Mouse (Mus musculus) testis, adult 2 months (tissue): ENCODE measurements around the gene Golga4. TPM values are rescaled to one million over a fixed set of nuclear protein-coding genes. Genes with fewer than 3 reads are reported as not detected.

Experiments
- H3K27ac ChIP-seq: fragments of 200-500 bp; 2 replicates; pipeline ENCODE4 v1.5.1; 2012; ENCODE audit warnings: low read depth, low read length; ENCODE audit not compliant: control insufficient read depth, insufficient read depth
- H3K27me3 ChIP-seq: fragments of 200-500 bp; 2 replicates; pipeline ENCODE4 v1.6.1; 2012; ENCODE audit warnings: mild to moderate bottlenecking, low read length, moderate library complexity; ENCODE audit not compliant: control insufficient read depth, insufficient read depth
- H3K36me3 ChIP-seq: fragments of 200-500 bp; 2 replicates; pipeline ENCODE4 v1.6.1; 2012; ENCODE audit warnings: mild to moderate bottlenecking, low read length; ENCODE audit not compliant: control insufficient read depth, insufficient read depth
- H3K4me1 ChIP-seq: fragments of 200-500 bp; 2 replicates; pipeline ENCODE4 v1.6.1; 2012; ENCODE audit warnings: low read length; ENCODE audit not compliant: control insufficient read depth, insufficient read depth
- H3K4me3 ChIP-seq: fragments of 200-500 bp; 2 replicates; pipeline ENCODE4 v1.5.1; 2012; ENCODE audit warnings: low read depth, mild to moderate bottlenecking, low read length, moderate library complexity, mixed read lengths; ENCODE audit not compliant: control insufficient read depth
- CTCF ChIP-seq: fragments of 200-500 bp; IDR thresholded peaks from 2 replicates; pipeline ENCODE4 v1.5.1; 2012; ENCODE audit warnings: low read depth, mild to moderate bottlenecking, inconsistent platforms, low read length, moderate library complexity; ENCODE audit not compliant: control insufficient read depth, insufficient read depth, insufficient replicate concordance
- POLR2A ChIP-seq: fragments of 200-500 bp; IDR thresholded peaks from 2 replicates; pipeline ENCODE4 v1.6.1; 2012; ENCODE audit warnings: low read depth, mild to moderate bottlenecking, inconsistent platforms, low read length, moderate library complexity; ENCODE audit not compliant: control insufficient read depth
- polyA plus RNA-seq: library from polyadenylated mRNA; depleted of rRNA; stranded (reverse); fragments of >200 nt; gene quantifications from 2 replicates; pipeline ENCODE4 v1.2.3, GENCODE M21; 2012

Golga4 gene
- polyA plus RNA-seq, 1 experiment, result 41.0 TPM

DNA sequence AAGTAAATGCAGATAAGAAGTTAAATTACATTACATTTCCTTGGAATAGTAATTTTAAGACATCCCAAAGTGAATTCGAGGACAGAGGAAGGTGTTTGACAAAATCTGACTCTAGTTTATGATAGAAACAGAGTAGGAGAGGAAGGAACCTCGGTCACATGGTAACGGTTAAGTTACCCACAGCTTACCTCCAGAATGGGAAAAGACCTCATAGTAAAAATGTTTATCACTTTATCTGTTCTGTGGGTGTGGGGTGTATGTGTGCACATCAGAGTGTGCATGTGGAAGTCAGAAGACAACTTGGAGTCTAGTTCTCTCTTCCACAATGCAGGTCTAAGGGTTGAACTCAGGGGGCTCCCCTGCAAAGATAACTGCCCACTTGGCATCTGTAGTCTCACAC lies 10.1 kb downstream of the Golga4 start:
- peaks cover 8% of the 10 kb centered on the region for H3K4me1 ChIP-seq
- H3K27ac ChIP-seq, result no peak overlapping the region
- H3K36me3 ChIP-seq, result peaks cover 2% of the 10 kb centered on the region
- TF ChIP-seq POLR2A (no peak), CTCF (no peak)
- no peaks in the 10 kb centered on the region for H3K27me3 ChIP-seq
- H3K4me3 ChIP-seq, result no peak overlapping the region

DNA sequence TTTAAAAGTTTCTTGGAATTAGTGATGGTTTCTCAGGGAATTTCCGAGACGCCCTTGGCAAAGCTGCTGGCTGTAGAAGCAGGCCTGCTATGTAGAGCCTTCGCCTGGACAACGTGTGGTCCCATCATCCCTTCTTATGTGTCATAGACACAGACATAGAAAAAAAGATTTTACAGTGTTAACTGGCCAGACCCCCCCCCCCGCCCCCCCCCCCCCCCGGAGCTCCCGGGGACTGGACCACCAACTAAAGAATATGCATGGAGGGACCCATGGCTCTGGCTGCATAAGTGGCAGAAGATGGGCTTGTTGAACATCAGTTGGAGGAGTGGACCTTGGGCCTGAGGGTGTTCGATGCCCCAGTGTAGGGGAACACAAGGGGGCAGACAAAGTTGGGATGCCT lies 11.6 kb downstream of the Golga4 start:
- Histone ChIP-seq H3K27ac (no peak overlapping the region), H3K4me3 (no peak overlapping the region), H3K36me3 (peaks cover 2% of the 10 kb centered on the region), H3K27me3 (no peaks in the 10 kb centered on the region), H3K4me1 (peaks cover 4% of the 10 kb centered on the region; the same call in 1 of the 2 replicates)
- no peak for TF ChIP-seq POLR2A
- no peak for TF ChIP-seq CTCF

DNA sequence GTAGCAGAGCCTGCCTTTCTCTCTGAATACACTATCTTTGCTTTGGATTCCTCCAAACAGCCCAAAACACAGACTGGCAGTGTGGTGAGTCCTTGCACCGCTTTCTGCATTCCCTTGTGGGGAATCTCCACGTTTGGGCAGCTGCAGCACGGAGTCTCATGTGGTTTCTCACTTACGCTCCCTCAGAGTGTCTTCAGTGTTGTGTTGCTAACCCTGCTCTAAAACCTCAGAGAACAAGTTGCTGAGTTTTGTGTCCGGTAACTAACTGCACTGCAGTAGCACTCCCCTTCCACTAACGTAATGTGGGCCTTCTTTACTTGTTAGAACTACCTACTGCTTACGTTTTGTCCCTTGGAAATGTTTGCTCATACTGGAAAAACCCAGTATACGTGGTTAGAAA lies 13.0 kb downstream of the Golga4 start:
- H3K27ac ChIP-seq, result no peak overlapping the region
- H3K4me1 ChIP-seq, result peaks cover 4% of the 10 kb centered on the region; the same call in 1 of the 2 replicates
- peaks cover 2% of the 10 kb centered on the region for H3K36me3 ChIP-seq
- no peak for TF ChIP-seq CTCF
- TF ChIP-seq POLR2A, result no peak
- no peaks in the 10 kb centered on the region for H3K27me3 ChIP-seq
- no peak overlapping the region for H3K4me3 ChIP-seq

DNA sequence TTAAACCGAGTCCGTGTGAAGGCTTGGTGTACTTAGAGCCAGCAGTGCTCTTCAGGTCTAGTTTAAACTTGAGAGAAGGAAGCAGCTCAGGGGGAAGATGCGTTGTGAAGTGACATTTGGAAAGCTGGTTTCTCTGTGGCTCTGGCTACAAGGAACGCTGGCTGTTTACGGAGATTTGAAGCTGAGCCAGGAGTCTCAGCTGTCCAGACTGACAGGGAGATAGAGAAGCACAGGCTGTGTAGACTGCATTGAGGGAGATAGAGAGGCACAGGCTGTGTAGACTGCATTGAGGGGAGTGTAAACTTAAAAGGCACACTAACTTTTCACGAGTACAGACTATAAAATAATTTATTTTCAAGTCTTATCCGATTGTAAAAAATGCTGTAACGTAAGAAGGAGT lies 13.9 kb downstream of the Golga4 start:
- no peaks in the 10 kb centered on the region; the same call in 1 of the 2 replicates for H3K36me3 ChIP-seq
- no peaks in the 10 kb centered on the region for H3K27me3 ChIP-seq
- H3K27ac ChIP-seq, result no peak overlapping the region
- H3K4me3 ChIP-seq, result no peak overlapping the region
- peaks cover 4% of the 10 kb centered on the region; the same call in 1 of the 2 replicates for H3K4me1 ChIP-seq
- TF ChIP-seq POLR2A (no peak), CTCF (no peak)

DNA sequence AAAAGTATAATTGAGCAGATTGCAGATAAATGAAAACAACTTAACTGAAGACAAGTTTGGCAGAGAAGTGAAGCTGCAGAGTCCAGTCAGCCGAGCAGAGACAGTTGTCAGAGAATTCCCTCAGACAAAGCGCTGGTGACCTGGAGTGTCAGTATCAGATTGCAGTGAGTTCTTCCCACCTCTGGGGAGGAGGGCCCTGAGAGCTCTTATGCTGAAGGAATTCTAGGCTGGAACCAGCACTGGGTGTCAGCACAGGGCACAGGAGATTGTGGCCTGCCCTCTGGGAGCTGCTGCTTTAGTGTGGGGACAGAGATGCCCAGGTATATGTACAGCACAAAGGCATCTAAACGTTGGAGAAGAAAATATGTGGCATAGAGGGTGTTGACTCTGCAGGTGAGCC lies 14.8 kb downstream of the Golga4 start:
- Histone ChIP-seq H3K27ac (no peak overlapping the region), H3K4me3 (no peak overlapping the region), H3K4me1 (peaks cover 4% of the 10 kb centered on the region; the same call in 1 of the 2 replicates), H3K27me3 (no peaks in the 10 kb centered on the region), H3K36me3 (no peaks in the 10 kb centered on the region; the same call in 1 of the 2 replicates)
- TF ChIP-seq POLR2A, result no peak
- no peak for TF ChIP-seq CTCF

DNA sequence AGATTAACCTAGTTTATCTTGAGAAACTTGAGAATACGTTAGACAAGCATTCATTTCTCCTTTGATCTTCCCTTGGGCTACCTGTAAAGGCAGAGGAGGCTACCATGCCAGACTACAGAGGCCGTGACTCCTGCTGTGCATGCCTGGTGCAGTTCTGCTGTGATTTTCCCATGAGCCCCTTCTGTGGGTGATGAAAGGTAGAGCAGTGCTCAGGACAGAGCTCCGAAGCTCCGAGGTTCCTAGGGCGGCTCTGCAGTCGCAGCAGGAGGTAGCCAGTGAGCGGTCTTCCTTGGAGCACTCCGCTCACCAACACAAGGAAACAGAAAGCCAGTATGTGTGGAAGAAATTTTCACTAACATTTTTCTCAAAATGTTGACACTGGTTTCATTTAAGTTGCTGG lies 15.6 kb downstream of the Golga4 start:
- H3K4me3 ChIP-seq, result no peak overlapping the region
- H3K4me1 ChIP-seq, result peaks cover 4% of the 10 kb centered on the region; the same call in 1 of the 2 replicates
- no peak for TF ChIP-seq CTCF
- no peak for TF ChIP-seq POLR2A
- H3K27ac ChIP-seq, result no peak overlapping the region
- no peaks in the 10 kb centered on the region for H3K27me3 ChIP-seq
- peaks cover 1% of the 10 kb centered on the region; the same call in 1 of the 2 replicates for H3K36me3 ChIP-seq

DNA sequence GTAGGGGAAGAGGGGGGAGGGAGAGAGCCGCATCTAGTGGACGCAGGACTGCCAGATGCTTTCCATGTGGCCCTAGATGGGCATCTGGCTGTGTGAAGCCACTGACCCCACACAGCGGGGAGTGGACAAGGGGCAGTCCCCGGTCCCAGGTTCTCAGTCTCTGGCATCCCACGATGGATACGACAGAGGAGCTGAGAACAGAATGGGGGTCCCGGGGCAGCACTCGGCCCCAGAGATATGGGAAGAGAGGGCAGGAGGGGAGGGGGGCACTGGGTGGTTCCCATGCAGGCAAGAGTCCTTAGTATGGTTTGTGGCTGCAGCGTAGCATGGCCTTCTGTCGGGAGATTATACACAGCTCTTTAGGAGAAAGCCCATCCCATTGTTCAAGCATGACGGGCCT lies 17.7 kb downstream of the Golga4 start:
- H3K36me3 ChIP-seq, result peaks cover 5% of the 10 kb centered on the region
- peaks cover 4% of the 10 kb centered on the region; the same call in 1 of the 2 replicates for H3K4me1 ChIP-seq
- no peak for TF ChIP-seq POLR2A
- TF ChIP-seq CTCF, result no peak
- H3K4me3 ChIP-seq, result no peak overlapping the region
- no peaks in the 10 kb centered on the region for H3K27me3 ChIP-seq
- H3K27ac ChIP-seq, result no peak overlapping the region

DNA sequence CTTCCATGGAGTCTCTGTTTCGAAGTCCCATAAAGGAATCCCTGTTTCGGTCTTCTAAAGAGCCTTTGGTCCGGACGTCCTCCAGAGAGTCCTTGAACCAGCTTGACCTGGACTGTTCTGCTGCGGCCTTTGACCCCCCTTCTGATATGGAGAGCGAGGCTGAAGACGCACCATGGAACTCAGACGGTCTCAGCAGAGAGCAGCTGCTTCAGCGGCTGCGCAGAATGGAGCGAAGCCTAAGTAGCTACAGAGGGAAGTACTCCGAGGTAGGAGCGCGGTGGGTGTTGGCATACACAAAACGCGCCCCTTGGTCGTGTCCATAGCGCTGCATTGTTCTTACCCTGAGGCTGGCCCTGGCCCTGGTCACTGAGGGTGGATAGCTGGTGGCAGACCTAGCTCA lies 21.0 kb downstream of the Golga4 start:
- H3K27me3 ChIP-seq, result no peaks in the 10 kb centered on the region
- H3K27ac ChIP-seq, result no peak overlapping the region
- H3K4me3 ChIP-seq, result no peak overlapping the region
- TF ChIP-seq POLR2A (no peak), CTCF (no peak)
- no peaks in the 10 kb centered on the region for H3K4me1 ChIP-seq
- H3K36me3 ChIP-seq, result peaks cover 5% of the 10 kb centered on the region
